Mouse (Mus musculus): Measurements from ENCODE around the gene Bptf.
A peak's percentile ranks its signal among the peaks of the same experiment; 100 is the strongest.

Gene Bptf

DNA sequence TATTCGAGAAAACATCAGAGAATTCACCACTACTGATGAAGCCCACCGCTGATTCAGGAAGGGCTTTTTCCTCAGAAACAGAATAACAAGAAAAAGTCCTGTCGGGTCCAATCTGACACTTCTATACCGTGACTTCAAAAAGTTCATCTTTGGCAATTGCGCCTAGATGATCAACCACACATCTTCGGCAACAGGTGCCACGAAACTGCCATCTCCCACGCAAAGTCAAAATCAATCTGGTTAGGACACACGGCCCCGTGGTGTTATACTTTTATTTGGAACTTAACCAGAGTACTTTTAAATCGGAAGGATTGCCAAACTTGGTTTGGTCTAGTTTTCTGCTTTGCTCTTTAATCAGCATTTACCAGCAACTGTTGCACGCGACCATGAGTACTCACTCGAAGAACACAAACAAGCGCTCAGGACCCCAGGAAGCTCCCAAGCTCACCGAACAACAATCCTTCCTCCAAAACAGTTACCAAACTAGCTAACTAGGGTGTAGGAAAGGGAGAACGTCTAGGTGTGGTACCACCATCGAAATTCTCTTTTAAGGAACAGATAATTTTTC lies 1.6 kb downstream of the Bptf start:
- no peak for TF ChIP-seq GATA4 (IDR thresholded peaks at IDR 0.05; ENCODE audit: insufficient replicate concordance, low read length)

GRCm38 (mm10) chr11:107129641-107130040 lies 2.3 kb downstream of the Bptf start:
- TF ChIP-seq GATA4 (IDR thresholded peaks at IDR 0.05; ENCODE audit: insufficient replicate concordance, low read length) = no peak

GRCm38 (mm10) chr11:107125011-107125410 lies 6.9 kb downstream of the Bptf start:
- TF ChIP-seq GATA4 (IDR thresholded peaks at IDR 0.05; ENCODE audit: insufficient replicate concordance, low read length) = no peak

DNA sequence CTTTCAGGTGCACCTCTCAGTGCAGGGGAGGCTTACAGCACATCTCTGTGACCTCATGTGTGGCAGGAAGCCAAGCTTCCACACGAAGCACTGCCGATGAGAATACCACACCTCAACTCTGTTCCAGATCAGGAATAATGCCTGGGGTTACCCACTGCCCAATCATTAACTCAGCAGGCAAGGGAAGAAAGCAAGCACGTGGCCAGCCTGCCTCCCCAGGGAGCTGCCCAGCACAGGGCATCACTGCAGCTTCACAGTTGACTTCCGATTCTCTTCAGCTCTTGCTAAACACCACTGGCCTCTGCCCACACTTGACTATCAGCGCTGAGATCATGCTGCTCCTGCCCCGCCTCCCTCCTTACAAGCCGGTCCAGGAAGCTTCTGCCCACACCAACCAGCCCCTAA lies 7.6 kb downstream of the Bptf start:
- TF ChIP-seq GATA4 (IDR thresholded peaks at IDR 0.05; ENCODE audit: insufficient replicate concordance, low read length) = peak; percentile 39; the same call in 1 of the 2 replicates

DNA sequence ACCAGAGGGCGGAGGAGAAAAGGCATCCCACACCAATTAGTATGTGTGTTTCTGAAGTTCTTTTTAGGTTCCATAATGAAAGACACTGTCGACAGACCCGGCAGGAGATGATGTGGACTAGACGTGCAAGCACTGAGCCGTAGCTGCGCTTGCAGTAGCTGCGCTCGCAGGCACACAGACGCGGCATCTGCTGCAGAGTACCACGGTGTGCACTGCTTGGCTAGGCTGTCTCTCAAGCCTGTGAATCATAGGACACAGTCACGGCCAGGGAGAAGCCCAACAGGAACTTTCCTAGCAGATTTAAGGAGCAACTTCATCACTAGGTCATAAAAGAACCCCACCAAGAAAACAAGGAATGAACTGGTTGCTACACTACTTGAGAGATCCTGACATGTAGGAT lies 14.1 kb downstream of the Bptf start:
- TF ChIP-seq GATA4 (IDR thresholded peaks at IDR 0.05; ENCODE audit: insufficient replicate concordance, low read length) = no peak

DNA sequence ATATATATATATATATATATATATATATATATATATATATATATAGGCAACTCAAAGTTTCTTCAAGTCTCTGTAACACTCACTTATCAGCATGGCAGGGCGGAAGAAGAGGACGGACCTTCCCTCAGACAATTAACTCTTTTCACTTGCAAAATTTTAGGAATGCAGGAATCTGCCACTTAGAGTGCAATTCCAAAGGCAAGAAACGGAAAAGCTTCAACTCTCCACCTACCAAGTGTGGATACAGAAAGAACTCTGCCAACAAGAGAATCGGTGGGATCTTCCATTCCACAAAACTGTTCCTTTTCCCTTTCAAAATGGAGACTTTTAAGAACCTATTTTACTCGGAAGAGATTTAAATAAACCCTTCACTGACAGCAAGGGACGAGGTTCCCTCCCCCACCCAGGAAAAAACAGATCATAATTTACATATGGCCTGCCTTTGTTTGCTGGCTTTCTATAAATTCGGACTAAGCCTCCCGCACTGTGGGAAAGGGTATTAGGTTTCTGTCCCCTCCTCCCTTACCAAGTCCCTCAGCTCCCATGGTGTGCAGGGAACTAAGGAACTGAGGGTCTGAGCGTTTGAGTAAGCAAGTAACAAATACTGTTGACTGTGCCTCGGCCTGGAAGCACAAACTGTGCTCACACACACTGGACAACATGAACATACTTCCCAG lies 17.9 kb downstream of the Bptf start:
- TF ChIP-seq GATA4 (IDR thresholded peaks at IDR 0.05; ENCODE audit: insufficient replicate concordance, low read length) = no peak

DNA sequence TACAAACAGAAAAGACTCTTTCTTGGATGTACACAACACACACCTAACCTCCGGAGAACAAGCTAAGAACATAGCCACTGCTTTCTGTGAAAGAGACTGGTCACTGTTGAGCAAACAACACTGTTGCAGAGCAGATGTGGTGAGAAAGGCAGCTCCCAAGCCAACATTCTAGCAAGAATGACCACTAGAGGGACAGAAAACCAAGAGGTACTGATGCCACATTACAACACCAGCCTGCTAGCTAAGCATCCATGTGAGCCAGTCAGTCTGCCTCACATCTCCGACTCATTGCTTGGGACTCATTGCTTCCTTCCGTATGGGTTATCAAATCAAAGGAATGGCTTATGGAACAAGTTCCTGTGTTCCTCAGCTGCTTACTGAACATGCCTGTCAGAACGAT lies 18.8 kb downstream of the Bptf start:
- TF ChIP-seq GATA4 (IDR thresholded peaks at IDR 0.05; ENCODE audit: insufficient replicate concordance, low read length) = no peak

DNA sequence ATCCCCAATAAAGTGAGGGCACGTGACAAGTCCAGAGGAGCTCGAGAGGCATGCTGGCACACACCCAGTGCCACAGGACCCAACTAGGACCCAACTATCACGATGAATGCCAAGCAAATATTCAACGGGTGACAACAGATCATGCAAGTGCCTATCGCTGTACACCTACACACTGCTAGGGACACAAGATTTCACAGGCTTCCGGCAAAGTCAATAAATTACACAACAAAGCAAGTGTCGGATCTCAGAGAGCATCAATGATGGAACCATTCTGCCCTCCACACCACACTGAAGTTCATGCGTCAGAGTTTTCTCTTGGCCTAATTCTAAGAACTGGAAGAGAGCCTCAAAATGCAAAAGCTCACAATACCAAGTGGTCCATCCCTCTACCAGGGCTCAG lies 22.3 kb downstream of the Bptf start:
- TF ChIP-seq GATA4 (IDR thresholded peaks at IDR 0.05; ENCODE audit: insufficient replicate concordance, low read length) = no peak

DNA sequence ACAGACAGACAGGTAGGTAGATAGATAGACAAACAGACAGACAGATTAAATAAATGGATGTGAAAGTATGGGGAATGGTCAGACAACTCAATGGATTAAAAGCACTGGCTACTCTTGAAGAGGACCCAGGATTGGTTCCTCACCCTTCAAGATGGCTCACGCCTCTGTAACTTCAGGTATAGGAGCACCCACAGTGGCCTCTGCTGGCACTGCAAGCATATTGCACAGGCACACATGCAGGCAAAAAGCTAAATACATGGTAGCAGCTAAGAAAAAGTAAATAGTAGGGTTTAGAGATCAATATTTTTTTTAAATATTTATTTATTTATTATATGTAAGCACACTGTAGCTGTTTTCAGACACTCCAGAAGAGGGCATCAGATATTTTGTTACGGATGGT lies 23.0 kb downstream of the Bptf start:
- TF ChIP-seq GATA4 (IDR thresholded peaks at IDR 0.05; ENCODE audit: insufficient replicate concordance, low read length) = no peak

DNA sequence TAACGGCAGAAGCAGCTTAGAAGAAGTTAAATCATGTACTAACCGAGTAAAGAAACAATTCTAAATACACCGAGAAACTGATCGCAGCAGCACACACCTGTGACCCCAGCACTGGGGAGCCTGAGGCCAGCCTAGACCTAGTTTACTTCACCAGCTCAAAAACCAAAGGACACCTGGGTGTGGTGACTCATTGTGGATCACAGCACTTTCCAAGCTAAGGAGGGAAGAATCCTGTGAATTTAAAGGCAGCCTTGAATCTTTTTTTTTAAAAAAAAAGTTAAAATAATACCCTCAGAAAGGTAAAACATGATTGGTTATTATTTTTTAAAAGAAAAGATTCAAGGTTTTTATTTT lies 24.2 kb downstream of the Bptf start:
- no peak for TF ChIP-seq GATA4 (IDR thresholded peaks at IDR 0.05; ENCODE audit: insufficient replicate concordance, low read length)

DNA sequence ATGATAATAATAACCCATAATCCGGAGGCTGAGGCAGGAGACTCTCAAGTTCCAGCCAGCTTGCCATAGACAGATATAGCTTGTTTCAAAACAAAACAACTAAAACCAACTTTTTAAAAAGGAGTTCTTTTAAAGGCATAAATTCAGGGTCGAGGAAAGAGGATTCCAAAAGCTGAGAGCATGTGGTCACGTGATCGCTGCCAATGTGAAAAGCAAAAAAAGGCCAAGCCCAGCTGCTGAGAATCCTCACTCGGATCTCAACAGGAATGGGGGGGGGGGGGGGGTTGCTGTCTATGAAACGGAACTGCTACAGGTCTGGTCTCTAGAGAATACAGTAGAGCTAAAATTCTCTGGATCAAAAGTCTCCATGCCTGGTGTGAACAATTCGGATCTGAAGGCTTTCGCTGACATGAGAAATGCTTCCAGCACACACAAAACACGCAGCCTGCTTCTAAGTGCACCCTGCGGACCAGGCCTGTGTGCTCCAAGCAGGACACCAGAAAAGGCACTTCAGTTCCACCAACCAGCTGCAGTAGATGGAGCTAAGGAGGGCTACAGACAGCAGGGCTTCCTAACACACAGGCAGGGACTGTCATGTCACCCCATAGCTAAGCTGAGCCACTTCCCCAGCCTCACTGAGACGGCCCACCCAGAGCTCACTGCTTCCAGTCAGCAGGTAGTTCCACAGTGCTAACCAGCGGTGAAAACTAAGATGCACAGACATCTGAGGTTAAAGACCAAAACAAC lies 24.8 kb downstream of the Bptf start:
- no peak for TF ChIP-seq GATA4 (IDR thresholded peaks at IDR 0.05; ENCODE audit: insufficient replicate concordance, low read length)

DNA sequence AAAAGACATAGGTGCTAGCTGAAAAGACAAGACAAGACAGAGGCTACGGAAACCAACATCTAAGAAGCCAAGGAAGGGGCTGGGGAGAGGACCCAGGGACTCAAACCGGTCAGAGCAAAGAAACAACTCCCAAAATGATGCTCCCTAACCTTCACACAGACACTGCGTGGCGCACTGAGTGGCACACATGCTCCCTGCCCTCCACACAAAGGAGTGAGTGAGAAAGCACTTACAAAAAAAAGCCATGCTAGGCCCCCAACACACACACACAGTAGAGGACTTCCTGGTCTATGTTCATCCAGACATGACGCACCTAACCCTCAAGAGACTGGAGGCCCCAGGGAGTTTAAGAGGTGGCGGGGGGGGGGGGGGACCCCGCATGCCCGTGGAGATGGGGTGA lies 25.5 kb downstream of the Bptf start:
- no peak for TF ChIP-seq GATA4 (IDR thresholded peaks at IDR 0.05; ENCODE audit: insufficient replicate concordance, low read length)

GRCm38 (mm10) chr11:107105227-107105626 lies 26.7 kb downstream of the Bptf start:
- no peak for TF ChIP-seq GATA4 (IDR thresholded peaks at IDR 0.05; ENCODE audit: insufficient replicate concordance, low read length)

GRCm38 (mm10) chr11:107103736-107104135 lies 28.2 kb downstream of the Bptf start:
- no peak for TF ChIP-seq GATA4 (IDR thresholded peaks at IDR 0.05; ENCODE audit: insufficient replicate concordance, low read length)

- TF ChIP-seq GATA4 (IDR thresholded peaks at IDR 0.05; ENCODE audit: insufficient replicate concordance, low read length) = no peak
These were observed 28.7 kb downstream of the Bptf start for GRCm38 (mm10) chr11:107103224-107103589.

- no peak for TF ChIP-seq GATA4 (IDR thresholded peaks at IDR 0.05; ENCODE audit: insufficient replicate concordance, low read length)
These were observed 29.3 kb downstream of the Bptf start for GRCm38 (mm10) chr11:107102465-107103223.

Measured in liver, adult (tissue).